Comparison of ENCODE assay signal across 8 mouse cellular contexts in the genomic region with DNA sequence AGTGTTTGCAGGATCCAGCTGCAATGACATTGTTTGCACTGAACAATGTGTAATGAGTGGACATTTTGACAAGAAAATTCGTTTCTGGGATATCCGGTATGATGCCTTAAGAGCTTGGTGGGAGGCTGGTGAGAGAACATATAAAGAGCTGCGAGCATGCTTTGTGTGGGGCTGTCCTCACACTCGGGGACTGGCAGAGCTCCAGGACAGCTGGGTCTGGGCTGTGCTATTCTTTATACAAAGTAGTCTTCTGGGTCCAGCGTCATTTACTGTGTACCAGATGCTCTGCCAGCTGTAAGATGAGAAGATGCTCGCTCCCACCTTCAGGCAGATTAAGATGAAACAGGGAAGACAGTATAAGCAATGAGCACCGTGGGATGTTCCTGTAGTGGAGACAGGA. TPM values are rescaled to one million over a fixed set of nuclear protein-coding genes. Genes with fewer than 3 reads are reported as not detected.
DNase-seq lines count a peak whose midpoint lies in the region; ATAC-seq lines count a peak whose summit lies in the region.
"Had no signal": no experiment of that assay in that cellular context is flagged by ENCODE, and none has a peak within 500 bp of the region (broad histone marks: within the 10 kb centered on the region; RNA-seq: fewer than 3 reads in every experiment).

No protein-coding gene starts in this region.

- no peak for ATAC-seq in monocyte, adult 5-6 weeks (replicated peaks; ENCODE audit: insufficient number of reproducible peaks, low FRiP score, low TSS enrichment, poor library complexity, severe bottlenecking)

- intact Hi-C loops in gastrocnemius, postnatal 14 days (cut with DNase I; ENCODE audit: low total_unique reads) = no loop called here

- DNase-seq in layer of hippocampus, adult 11-12 months (ENCODE audit: low spot score) = peak; percentile 79
- DNase-seq in layer of hippocampus, adult 9-10 months (ENCODE audit: low spot score) = no peak
- peak; percentile 75 for DNase-seq in gastrocnemius, postnatal 14 days
- DNase-seq in layer of hippocampus, postnatal 14 days (ENCODE audit: low spot score in 2 of 2) = peak; percentile 50 to 54
- DNase-seq in right cerebral cortex, postnatal 36 days (ENCODE audit: low spot score in 2 of 2) = peak; percentile 66 to 78
- DNase-seq in adrenal gland, adult 18-20 months (ENCODE audit: low spot score in 2 of 2) = no peak
- DNase-seq: liver, embryonic 13.5 days had no signal

RNA-seq across cellular contexts. Expression of a gene that starts 17.2 kb away (rescaled TPM):
- under 1 TPM; 0.13 to 0.14 TPM for total RNA-seq in gastrocnemius, postnatal 14 days (2021)
- total RNA-seq in layer of hippocampus, postnatal 14 days (2021) = 1 to 10 TPM; 1.9 to 2.6 TPM
- 2.8 to 3.6 TPM (median 3.5 TPM) in 3 replicates for total RNA-seq in monocyte, adult 5-6 weeks (2017)
- total RNA-seq in adrenal gland, adult 18-20 months (2021) = 1 to 10 TPM; 1.3 to 2.4 TPM

RNA-seq across cellular contexts. Expression of a gene that starts 30.6 kb away (rescaled TPM):
- 10 to 100 TPM; 14.2 to 14.9 TPM for total RNA-seq in gastrocnemius, postnatal 14 days (2021)
- total RNA-seq in layer of hippocampus, postnatal 14 days (2021) = 10 to 100 TPM; 53.9 to 61.1 TPM
- 81.4 to 101 TPM (median 99.5 TPM) in 3 replicates for total RNA-seq in monocyte, adult 5-6 weeks (2017)
- total RNA-seq in adrenal gland, adult 18-20 months (2021) = 10 to 100 TPM; 35.8 to 36.8 TPM

Comparison
In these comparisons a context has a peak if more than half of its experiments do, and no peak if none do; other contexts are left out.
1. DNase-seq: peak in layer of hippocampus, adult 11-12 months (single experiment), gastrocnemius, postnatal 14 days (single experiment), layer of hippocampus, postnatal 14 days (2 of 2) and right cerebral cortex, postnatal 36 days (2 of 2); none in layer of hippocampus, adult 9-10 months (single experiment) and adrenal gland, adult 18-20 months (0 of 2).